Mouse (Mus musculus) layer of hippocampus, postnatal 14 days (tissue): ENCODE measurements at regions not wholly inside any gene's neighbourhood (a gene's known extent, or its start where the extent isn't known, plus 50 kb on each side); places are given as distances from the start of the nearest gene placed in this dataset.
"Not testable (repeated sequence)": the region's sequence is repeated elsewhere in the genome, so short reads cannot be mapped to it uniquely, and the experiment has no call there.

ENCODE experiments used
- DNase-seq, 2 experiments: peaks; one replicate each; pipeline ENCODE4 v3.0.0; 2021 to 2022; ENCODE audit warnings: low spot score in 2 of 2, mixed read lengths in 1 of 2

DNA sequence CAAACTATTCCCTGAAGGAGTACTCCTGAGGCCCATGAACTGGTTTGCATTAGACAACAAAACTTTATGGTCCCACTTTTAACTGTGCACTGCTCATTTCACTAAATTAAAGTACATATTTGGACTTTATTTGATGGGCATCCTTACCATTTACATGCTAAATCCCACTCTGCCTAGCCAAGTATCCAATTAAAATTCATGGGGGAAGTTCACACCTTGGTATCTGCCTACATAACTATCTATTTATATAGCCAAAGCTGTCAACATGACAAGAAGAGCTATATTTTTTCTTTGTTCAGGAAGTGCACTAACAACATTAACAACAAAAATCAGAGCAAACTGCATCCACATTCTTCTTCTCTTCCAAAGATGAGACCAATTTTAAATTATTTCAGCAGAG, 317.7 kb upstream of the Nwd2 start:
- no peak for DNase-seq

GRCm38 (mm10) chr5:63351108-63351507, 297.8 kb upstream of the Nwd2 start:
- no peak for DNase-seq

DNA sequence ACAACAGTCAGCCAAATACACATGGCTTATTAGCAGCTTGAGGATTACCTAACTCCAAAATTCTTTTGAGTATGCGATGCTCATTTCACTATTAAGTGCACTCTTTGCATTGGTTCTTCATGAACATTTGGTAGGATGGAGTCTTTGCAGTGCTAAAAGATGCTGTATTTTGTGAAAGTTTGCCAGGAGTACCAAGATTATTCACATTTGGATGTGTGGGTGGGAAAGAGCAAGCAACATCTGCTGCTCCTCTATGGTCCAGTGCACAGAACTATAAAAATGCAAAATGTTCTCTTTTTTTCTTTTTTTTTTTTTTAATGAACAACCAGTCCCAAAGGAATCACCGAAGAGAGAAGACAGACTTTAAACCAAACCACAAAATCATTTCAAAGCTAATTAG, 256.9 kb upstream of the Nwd2 start:
- DNase-seq: peak in 1 of 2 experiments; percentile 52

GRCm38 (mm10) chr5:63397963-63398362, 250.9 kb upstream of the Nwd2 start:
- no peak for DNase-seq

DNA sequence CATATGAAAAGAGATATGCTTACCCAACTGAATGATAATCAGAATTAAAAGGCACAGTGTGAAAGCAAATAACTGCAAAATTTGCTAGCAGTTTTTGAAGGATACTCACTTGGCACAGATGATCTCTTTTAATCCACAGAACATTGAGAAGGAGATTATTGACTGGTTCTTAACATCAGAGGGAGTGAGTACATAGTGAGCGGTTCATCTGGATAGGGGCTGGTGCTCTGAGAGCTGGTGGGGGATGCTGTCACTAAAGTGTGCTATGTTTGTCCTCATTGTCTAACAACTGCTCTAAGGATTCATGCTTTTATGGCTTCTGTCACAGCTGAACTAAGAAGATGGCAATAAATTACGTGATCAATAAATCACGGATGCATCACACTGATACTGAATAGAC, 218.7 kb upstream of the Nwd2 start:
- DNase-seq: no peak

GRCm38 (mm10) chr5:63444407-63444806, 204.5 kb upstream of the Nwd2 start:
- no peak for DNase-seq

- no peak for DNase-seq
Measured at GRCm38 (mm10) chr5:63445171-63445570, 203.7 kb upstream of the Nwd2 start.

GRCm38 (mm10) chr5:63468526-63469268, 180.2 kb upstream of the Nwd2 start:
- no peak for DNase-seq

DNA sequence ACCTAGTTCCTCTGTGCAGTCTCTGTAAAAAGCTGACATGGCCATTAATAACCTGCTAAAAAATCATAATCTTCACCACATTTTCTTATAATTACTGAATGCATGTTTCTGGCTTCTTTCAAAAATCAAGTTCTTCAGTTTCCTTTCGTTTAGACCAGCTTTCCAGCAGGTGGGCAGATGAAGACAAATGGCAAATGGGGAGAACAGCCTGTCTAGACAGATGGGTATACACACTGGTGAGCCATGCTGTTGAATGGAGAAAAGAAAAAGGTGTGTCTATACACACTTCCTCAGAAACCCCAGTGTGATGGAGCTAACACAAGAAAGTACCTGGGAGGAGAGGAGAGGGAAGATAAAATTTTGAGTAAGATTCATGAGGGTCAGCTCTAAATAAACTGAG, 179.2 kb upstream of the Nwd2 start:
- DNase-seq: peak in 1 of 2 experiments; percentile 20

- DNase-seq: no peak
Measured at GRCm38 (mm10) chr5:63473163-63473562, 175.7 kb upstream of the Nwd2 start.

DNA sequence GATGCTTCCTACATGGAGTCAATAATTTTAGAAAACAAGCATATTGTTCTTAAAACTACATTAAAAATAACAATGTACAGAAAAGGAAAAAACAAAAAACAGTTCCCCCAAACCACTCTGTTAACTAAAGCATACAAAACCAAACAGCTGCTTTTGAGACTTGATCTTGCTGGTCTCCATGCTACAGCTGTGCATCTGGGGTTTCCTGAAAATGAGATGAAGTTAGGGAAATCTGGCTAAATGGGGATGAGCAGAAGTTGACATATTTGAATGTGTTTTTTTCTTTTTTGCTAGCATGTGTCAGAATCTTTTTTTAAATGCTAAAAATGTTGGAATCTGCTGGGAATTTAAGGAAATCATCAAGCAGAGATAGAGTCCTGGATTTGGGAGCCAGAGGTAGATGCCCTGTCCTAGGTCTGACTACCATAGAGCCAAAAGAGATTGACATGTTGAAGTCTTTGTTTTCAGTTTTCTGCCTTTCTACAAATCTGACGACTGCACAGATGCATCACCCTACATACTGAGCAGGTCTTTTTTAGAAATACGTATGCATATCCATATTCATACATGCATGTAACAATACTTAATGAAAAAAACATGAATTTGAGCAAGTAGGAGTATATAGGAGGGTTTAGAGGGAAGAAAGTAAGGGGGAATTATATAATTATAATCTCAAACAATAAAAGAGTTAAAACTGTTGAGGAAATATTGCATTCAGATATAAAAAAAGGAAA, 172.5 kb upstream of the Nwd2 start:
- DNase-seq: peak in 1 of 2 experiments; percentile 11

- DNase-seq: peak; percentile 3 to 24
Measured at GRCm38 (mm10) chr5:63498952-63499351, 149.9 kb upstream of the Nwd2 start.

- no peak for DNase-seq
Measured at GRCm38 (mm10) chr5:63503056-63503845, 145.7 kb upstream of the Nwd2 start.

DNA sequence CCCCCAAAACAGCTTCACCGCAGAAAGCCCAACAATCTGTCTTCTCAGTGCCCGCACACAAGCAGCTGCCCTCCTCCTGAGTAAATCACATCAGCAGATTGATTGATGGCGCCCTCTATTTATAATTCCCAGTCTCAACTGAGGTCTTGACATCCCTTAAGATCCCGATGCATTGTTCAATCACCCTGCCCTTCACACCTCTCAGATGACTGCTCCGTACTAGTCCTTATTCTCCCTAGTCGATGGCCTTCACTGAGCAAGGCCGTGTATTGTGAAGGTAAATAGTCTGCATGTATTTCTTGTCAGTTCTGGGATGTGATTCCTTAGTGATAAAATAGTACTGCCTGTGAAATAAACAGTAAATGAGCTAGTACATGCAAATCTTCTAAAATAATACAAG, 114.7 kb upstream of the Nwd2 start:
- no peak for DNase-seq

- no peak for DNase-seq
Measured at GRCm38 (mm10) chr5:63540530-63540929, 108.4 kb upstream of the Nwd2 start.

GRCm38 (mm10) chr5:63545482-63545881, 103.4 kb upstream of the Nwd2 start:
- no peak for DNase-seq

DNA sequence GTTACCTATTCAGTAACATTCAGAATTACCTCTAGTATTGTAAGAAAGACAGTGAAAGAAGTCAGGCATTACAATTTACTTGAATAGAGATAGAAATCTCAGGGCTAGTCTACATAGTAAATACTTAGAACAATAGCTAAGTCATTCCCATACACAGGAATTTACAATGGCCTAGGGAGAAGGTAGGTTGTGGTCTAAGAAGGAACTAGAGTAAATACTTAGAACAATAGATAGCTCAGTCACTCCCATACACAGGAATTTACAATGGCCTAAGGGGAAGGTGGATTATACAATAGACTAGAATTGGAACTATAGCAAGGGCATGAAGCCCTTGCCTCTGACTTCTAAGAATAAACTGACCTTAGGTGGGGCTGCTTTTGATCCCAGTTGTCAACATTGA, 83.0 kb upstream of the Nwd2 start:
- not testable (repeated sequence) for DNase-seq

- no peak for DNase-seq
Measured at GRCm38 (mm10) chr5:63575401-63575800, 73.5 kb upstream of the Nwd2 start.

- peak in 1 of 2 experiments; percentile 20 for DNase-seq
Measured at GRCm38 (mm10) chr5:63579409-63579808, 69.5 kb upstream of the Nwd2 start.

GRCm38 (mm10) chr5:63587051-63587450, 61.9 kb upstream of the Nwd2 start:
- DNase-seq: no peak

DNA sequence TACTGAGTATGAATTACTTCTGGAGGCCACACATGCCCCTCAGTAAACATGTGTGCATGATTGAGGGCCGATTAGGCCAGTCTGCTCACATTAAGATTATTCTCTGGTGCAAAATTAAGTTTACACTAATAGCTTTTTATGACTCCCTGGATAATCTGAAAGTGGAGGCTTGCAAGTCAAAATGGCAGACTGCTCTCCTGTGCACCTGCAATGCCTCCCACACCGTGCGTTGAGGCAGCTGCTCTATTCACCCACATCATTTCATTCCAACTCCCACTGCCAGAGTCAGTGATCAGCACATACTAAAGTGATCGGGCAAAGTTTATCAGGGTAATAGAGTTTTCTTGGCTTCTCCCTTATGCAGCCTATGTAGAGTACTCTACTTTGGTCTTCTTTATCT, 61.0 kb upstream of the Nwd2 start:
- DNase-seq: no peak
